Mouse (Mus musculus): ENCODE results near the gene Phkg2. TPM values are rescaled to one million over a fixed set of nuclear protein-coding genes. Genes with fewer than 3 reads are reported as not detected.
"Not testable (repeated sequence)": the region's sequence is repeated elsewhere in the genome, so short reads cannot be mapped to it uniquely, and the experiment has no call there.

Phkg2 gene
- total and polyA plus RNA-seq, 2 experiments from 2014 or later: 58.2 to 71.4 TPM

DNA sequence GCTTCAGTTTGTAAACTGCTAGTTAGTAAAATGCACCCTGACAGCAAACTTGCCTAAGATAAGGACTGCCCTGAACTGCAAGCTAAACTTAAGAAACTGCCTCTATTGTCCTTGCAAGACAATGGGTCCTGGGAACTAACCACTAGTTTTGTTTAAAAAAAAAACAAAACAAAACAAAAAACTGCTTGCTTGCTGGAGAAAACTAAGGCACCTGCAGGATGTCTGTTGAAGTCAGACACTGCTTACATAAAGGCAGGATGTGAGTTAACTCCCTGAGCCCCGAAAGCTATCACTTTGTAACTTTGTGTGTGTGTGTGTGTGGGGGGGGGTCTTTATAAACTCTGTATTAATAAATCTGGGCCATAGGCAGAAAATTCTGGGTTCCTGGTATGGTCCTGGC is 43.7 kb downstream of the Phkg2 start:
- TF ChIP-seq CTCF (IDR thresholded peaks at IDR 0.05; ENCODE audit: low read depth): no peak

DNA sequence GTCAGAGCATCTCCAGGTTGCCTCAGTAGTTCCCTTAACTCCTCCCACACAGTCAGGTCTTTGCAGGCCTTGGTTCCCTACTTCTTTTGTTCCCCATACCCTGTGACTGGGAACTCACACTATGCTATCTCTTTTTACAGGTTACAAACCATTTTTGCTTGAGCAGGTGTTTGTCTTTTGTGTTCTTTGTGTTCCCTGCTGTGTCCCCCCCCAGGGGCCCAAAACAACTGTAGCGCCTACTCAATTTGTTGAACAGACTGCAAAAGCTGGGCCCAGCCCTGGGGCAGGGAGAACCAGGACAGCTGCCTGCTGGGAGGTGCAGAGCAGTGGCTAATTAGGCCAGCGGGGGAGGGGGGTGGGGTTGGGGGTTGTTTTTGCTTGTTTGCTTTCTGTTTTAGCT is 44.8 kb downstream of the Phkg2 start:
- H3K27ac ChIP-seq: no peak overlapping the region
- WGBS: 40% methylated on average over 2 of the region's 2 CpGs

More for the DNA sequence above, 43.7 kb downstream of the Phkg2 start:
- H3K9ac ChIP-seq (replicated peaks; ENCODE audit: low read length): no peak overlapping the region; the same call in 1 of the 2 replicates
- no peak overlapping the region for H3K27ac ChIP-seq
- ATAC-seq (no peak), DNase-seq (ENCODE audit: low spot score) (no peak)
- H3K4me2 ChIP-seq (ENCODE audit: low read depth, low read length): no peak overlapping the region
- no peak overlapping the region for H3K4me3 ChIP-seq (ENCODE audit: low read length)
- WGBS: 81% methylated on average over 1 of the region's 1 CpGs
- no peaks in the 10 kb centered on the region for H3K9me3 ChIP-seq (ENCODE audit: low read length)
- peaks cover 5% of the 10 kb centered on the region; the same call in 1 of the 2 replicates for H3K36me3 ChIP-seq (ENCODE audit: insufficient read depth, low read length)
- peaks cover 12% of the 10 kb centered on the region for H3K4me1 ChIP-seq (ENCODE audit: insufficient read depth, low read length)
- H3K27me3 ChIP-seq (ENCODE audit: insufficient read depth, low read length): no peaks in the 10 kb centered on the region

DNA sequence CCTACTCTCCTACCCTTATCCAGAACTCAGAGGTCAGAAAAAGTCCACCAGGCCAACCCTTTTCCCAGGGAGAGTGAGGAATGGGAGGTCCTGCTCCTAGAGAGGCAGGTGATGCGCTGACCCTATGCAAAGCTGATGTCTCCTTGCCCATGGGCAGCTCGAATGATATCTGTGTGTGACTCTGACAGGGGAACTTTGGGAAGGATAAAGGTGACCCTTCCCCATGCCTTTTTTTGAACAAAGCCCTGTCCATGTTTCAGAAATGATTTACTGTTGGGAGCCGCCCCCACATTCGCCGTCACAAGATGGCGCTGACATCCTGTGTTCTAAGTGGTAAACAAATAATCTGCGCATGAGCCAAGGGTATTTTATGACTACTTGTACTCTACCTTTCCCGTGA is 45.3 kb downstream of the Phkg2 start:
- not testable (repeated sequence) for H3K9ac ChIP-seq (replicated peaks; ENCODE audit: low read length); H3K27me3 ChIP-seq (ENCODE audit: insufficient read depth, low read length); DNase-seq (ENCODE audit: low spot score); H3K4me2 ChIP-seq (ENCODE audit: low read depth, low read length); H3K9me3 ChIP-seq (ENCODE audit: low read length); ATAC-seq; H3K27ac ChIP-seq; H3K36me3 ChIP-seq (ENCODE audit: insufficient read depth, low read length); H3K4me3 ChIP-seq (ENCODE audit: low read length)
- H3K4me1 ChIP-seq (ENCODE audit: insufficient read depth, low read length): peaks cover 12% of the 10 kb centered on the region
- 87% methylated on average over 7 of the region's 8 CpGs for WGBS

More for the DNA sequence above, 44.8 kb downstream of the Phkg2 start:
- no peak for DNase-seq (ENCODE audit: low spot score)
- no peak for ATAC-seq
- Histone ChIP-seq H3K9me3 (ENCODE audit: low read length) (no peaks in the 10 kb centered on the region), H3K36me3 (ENCODE audit: insufficient read depth, low read length) (no peaks in the 10 kb centered on the region), H3K27me3 (ENCODE audit: insufficient read depth, low read length) (no peaks in the 10 kb centered on the region), H3K4me1 (ENCODE audit: insufficient read depth, low read length) (peaks cover 12% of the 10 kb centered on the region), H3K4me3 (ENCODE audit: low read length) (no peak overlapping the region), H3K9ac (replicated peaks; ENCODE audit: low read length) (no peak overlapping the region), H3K4me2 (ENCODE audit: low read depth, low read length) (no peak overlapping the region)
- TF ChIP-seq CTCF (IDR thresholded peaks at IDR 0.05; ENCODE audit: low read depth): no peak

DNA sequence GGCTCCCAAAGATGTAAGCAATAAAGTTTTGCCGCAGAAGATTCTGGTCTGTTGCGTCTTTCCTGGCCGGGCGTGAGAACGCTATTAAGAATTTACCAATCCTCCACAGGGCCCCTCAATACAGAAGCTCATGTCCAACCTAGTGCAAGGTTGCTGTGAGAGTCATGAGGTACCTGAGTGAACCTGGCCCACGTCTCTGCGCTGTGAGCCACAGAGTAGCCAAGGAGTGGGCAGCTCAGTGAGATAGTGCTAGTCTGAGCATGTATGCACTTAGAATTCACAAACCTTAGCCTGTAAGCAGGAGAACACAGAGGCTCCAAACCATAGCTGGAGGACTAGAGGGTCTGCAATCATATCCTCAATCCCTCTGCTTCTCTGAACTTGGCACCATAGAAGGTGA is 52.9 kb downstream of the Phkg2 start:
- H3K4me3 ChIP-seq (ENCODE audit: low read length): no peak overlapping the region
- H3K27ac ChIP-seq: no peak overlapping the region
- H3K4me2 ChIP-seq (ENCODE audit: low read depth, low read length): no peak overlapping the region
- TF ChIP-seq CTCF (IDR thresholded peaks at IDR 0.05; ENCODE audit: low read depth): no peak
- H3K4me1 ChIP-seq (ENCODE audit: insufficient read depth, low read length): no peaks in the 10 kb centered on the region
- H3K9me3 ChIP-seq (ENCODE audit: low read length): no peaks in the 10 kb centered on the region
- ATAC-seq: no peak
- no peaks in the 10 kb centered on the region for H3K27me3 ChIP-seq (ENCODE audit: insufficient read depth, low read length)
- no peak overlapping the region for H3K9ac ChIP-seq (replicated peaks; ENCODE audit: low read length)
- no peaks in the 10 kb centered on the region for H3K36me3 ChIP-seq (ENCODE audit: insufficient read depth, low read length)
- 95% methylated on average over 7 of the region's 7 CpGs for WGBS
- no peak for DNase-seq (ENCODE audit: low spot score)

DNA sequence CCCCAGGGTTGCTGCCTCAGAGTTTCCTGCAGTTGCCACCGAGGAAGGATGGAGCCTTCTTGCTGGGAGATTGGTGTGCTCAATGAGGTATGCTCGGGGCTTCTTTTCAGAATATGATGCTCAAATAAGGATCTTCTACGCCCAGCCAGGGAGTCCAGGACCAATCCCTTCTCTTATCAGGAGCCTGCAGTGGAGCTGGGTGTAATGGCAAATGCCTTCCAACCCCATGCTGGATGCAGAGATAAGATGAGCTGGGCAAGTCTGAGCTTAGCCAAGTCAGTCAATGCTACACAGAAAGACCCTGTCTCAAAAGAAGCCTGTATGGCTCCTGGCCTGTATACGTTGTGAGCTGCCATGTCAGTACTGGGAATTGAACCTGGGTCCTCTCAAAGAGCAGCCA is 53.3 kb downstream of the Phkg2 start:
- 88% methylated on average over 4 of the region's 4 CpGs for WGBS
- Histone ChIP-seq H3K4me1 (ENCODE audit: insufficient read depth, low read length) (no peaks in the 10 kb centered on the region), H3K4me3 (ENCODE audit: low read length) (no peak overlapping the region), H3K36me3 (ENCODE audit: insufficient read depth, low read length) (no peaks in the 10 kb centered on the region), H3K9me3 (ENCODE audit: low read length) (no peaks in the 10 kb centered on the region), H3K27me3 (ENCODE audit: insufficient read depth, low read length) (no peaks in the 10 kb centered on the region), H3K27ac (no peak overlapping the region), H3K9ac (replicated peaks; ENCODE audit: low read length) (no peak overlapping the region), H3K4me2 (ENCODE audit: low read depth, low read length) (no peak overlapping the region)
- DNase-seq (ENCODE audit: low spot score) (no peak), ATAC-seq (no peak)
- no peak for TF ChIP-seq CTCF (IDR thresholded peaks at IDR 0.05; ENCODE audit: low read depth)

DNA sequence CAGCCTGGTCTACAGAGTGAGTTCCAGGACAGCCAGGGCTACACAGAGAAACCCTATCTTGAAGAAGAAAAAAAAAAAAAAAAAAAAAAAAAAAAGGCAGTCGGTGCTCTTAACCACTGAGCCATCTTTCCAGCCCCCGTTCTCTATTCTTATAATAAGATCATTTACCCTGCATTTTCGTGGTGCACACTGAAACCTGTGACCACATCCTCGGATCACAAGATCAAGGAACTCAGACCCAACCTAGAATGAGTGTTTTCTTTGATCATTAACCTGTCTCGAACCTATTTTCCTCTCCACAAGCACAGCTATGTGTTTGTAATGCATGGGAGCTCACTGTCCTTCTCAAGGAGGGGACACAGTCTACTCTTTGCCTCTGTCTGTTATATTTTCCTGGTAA is 55.5 kb downstream of the Phkg2 start:
- Histone ChIP-seq H3K4me2 (ENCODE audit: low read depth, low read length) (no peak overlapping the region), H3K27ac (no peak overlapping the region), H3K9ac (replicated peaks; ENCODE audit: low read length) (no peak overlapping the region), H3K4me1 (ENCODE audit: insufficient read depth, low read length) (no peaks in the 10 kb centered on the region), H3K36me3 (ENCODE audit: insufficient read depth, low read length) (no peaks in the 10 kb centered on the region), H3K27me3 (ENCODE audit: insufficient read depth, low read length) (no peaks in the 10 kb centered on the region), H3K4me3 (ENCODE audit: low read length) (no peak overlapping the region), H3K9me3 (ENCODE audit: low read length) (no peaks in the 10 kb centered on the region)
- no peak for DNase-seq (ENCODE audit: low spot score)
- 84% methylated on average over 5 of the region's 5 CpGs for WGBS
- ATAC-seq: no peak
- TF ChIP-seq CTCF (IDR thresholded peaks at IDR 0.05; ENCODE audit: low read depth): no peak

DNA sequence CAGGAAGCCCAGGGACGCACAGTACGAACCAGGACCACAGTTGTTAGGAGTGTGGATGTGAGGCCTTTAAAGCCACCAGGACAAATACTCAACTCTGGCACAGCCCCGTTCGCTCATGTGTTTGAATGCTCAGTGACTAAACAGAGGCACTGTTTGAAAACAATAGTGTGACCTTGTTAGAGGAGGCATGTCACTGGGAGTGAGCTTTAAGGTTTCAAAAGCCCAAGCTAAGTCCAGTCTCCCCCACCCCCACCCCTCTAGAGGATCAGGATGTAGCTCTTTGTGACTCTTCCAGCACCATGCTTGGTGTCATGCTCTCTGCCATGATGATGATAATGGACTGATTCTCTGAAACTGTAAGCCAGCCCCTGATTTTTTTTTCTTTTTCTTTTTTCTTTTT is 58.3 kb downstream of the Phkg2 start:
- Histone ChIP-seq H3K36me3 (ENCODE audit: insufficient read depth, low read length) (no peaks in the 10 kb centered on the region), H3K4me1 (ENCODE audit: insufficient read depth, low read length) (no peaks in the 10 kb centered on the region), H3K4me2 (ENCODE audit: low read depth, low read length) (no peak overlapping the region), H3K9ac (replicated peaks; ENCODE audit: low read length) (no peak overlapping the region), H3K27ac (no peak overlapping the region), H3K27me3 (ENCODE audit: insufficient read depth, low read length) (no peaks in the 10 kb centered on the region), H3K4me3 (ENCODE audit: low read length) (no peak overlapping the region), H3K9me3 (ENCODE audit: low read length) (no peaks in the 10 kb centered on the region)
- DNase-seq (ENCODE audit: low spot score): no peak
- TF ChIP-seq CTCF (IDR thresholded peaks at IDR 0.05; ENCODE audit: low read depth): no peak
- no peak for ATAC-seq
- WGBS: 50% methylated on average over 4 of the region's 4 CpGs

Other genes with a start within 250 kb of the Phkg2 start
- 47.7 and 53.6 TPM in 2 replicates for gene Zfp768, start 227.8 kb upstream of the Phkg2 start, total RNA-seq (2014; rRNA removed)
- 13.4 and 15.7 TPM in 2 replicates for gene Zfp768, start 227.8 kb upstream of the Phkg2 start, polyA plus RNA-seq (2015; fragmentation: Nextera tagmentation; extraction: Ambion mirVana)
- 7.9 and 10.0 TPM in 2 replicates for gene Zfp747, start 197.3 kb upstream of the Phkg2 start, total RNA-seq (2014; rRNA removed)
- 4.0 and 4.5 TPM in 2 replicates for gene Zfp747, start 197.3 kb upstream of the Phkg2 start, polyA plus RNA-seq (2015; fragmentation: Nextera tagmentation; extraction: Ambion mirVana)
- 2.7 and 5.5 TPM in 2 replicates for gene 9130019O22Rik, start 186.2 kb upstream of the Phkg2 start, total RNA-seq (2014; rRNA removed)
- gene 9130019O22Rik, start 186.2 kb upstream of the Phkg2 start, polyA plus RNA-seq (2015; fragmentation: Nextera tagmentation; extraction: Ambion mirVana): 1.2 and 1.8 TPM in 2 replicates
- 13.8 and 15.5 TPM in 2 replicates for gene E430018J23Rik, start 179.7 kb upstream of the Phkg2 start, total RNA-seq (2014; rRNA removed)
- gene E430018J23Rik, start 179.7 kb upstream of the Phkg2 start, polyA plus RNA-seq (2015; fragmentation: Nextera tagmentation; extraction: Ambion mirVana): 1.8 and 2.2 TPM in 2 replicates
- 4.0 and 5.0 TPM in 2 replicates for gene Zfp764, start 166.5 kb upstream of the Phkg2 start, total RNA-seq (2014; rRNA removed)
- 2.7 and 3.0 TPM in 2 replicates for gene Zfp764, start 166.5 kb upstream of the Phkg2 start, polyA plus RNA-seq (2015; fragmentation: Nextera tagmentation; extraction: Ambion mirVana)
- gene Zfp688, start 151.3 kb upstream of the Phkg2 start, total RNA-seq (2014; rRNA removed): 15.0 and 22.1 TPM in 2 replicates
- 31.7 and 33.2 TPM in 2 replicates for gene Zfp688, start 151.3 kb upstream of the Phkg2 start, polyA plus RNA-seq (2015; fragmentation: Nextera tagmentation; extraction: Ambion mirVana)
- 8.6 and 9.4 TPM in 2 replicates for gene Zfp689, start 124.2 kb upstream of the Phkg2 start, total RNA-seq (2014; rRNA removed)
- gene Zfp689, start 124.2 kb upstream of the Phkg2 start, polyA plus RNA-seq (2015; fragmentation: Nextera tagmentation; extraction: Ambion mirVana): 7.7 and 7.9 TPM in 2 replicates
- 57.2 and 58.5 TPM in 2 replicates for gene Prr14, start 113.7 kb upstream of the Phkg2 start, total RNA-seq (2014; rRNA removed)
- gene Prr14, start 113.7 kb upstream of the Phkg2 start, polyA plus RNA-seq (2015; fragmentation: Nextera tagmentation; extraction: Ambion mirVana): 27.0 and 31.4 TPM in 2 replicates
- gene Fbrs, start 94.1 kb upstream of the Phkg2 start, total RNA-seq (2014; rRNA removed): 36.6 and 40.7 TPM in 2 replicates
- 10.4 and 12.1 TPM in 2 replicates for gene Fbrs, start 94.1 kb upstream of the Phkg2 start, polyA plus RNA-seq (2015; fragmentation: Nextera tagmentation; extraction: Ambion mirVana)
- gene Srcap, start 61.4 kb upstream of the Phkg2 start, total RNA-seq (2014; rRNA removed): 49.0 and 174 TPM in 2 replicates
- gene Srcap, start 61.4 kb upstream of the Phkg2 start, polyA plus RNA-seq (2015; fragmentation: Nextera tagmentation; extraction: Ambion mirVana): 29.4 and 29.7 TPM in 2 replicates
- gene Gm42715, start 53.8 kb upstream of the Phkg2 start, total RNA-seq (2014; rRNA removed): 18.9 and 27.6 TPM in 2 replicates
- 11.1 and 11.2 TPM in 2 replicates for gene Gm42715, start 53.8 kb upstream of the Phkg2 start, polyA plus RNA-seq (2015; fragmentation: Nextera tagmentation; extraction: Ambion mirVana)
- gene Tmem265, start 11.9 kb upstream of the Phkg2 start, total RNA-seq (2014; rRNA removed): 5.7 and 20.5 TPM in 2 replicates
- gene Tmem265, start 11.9 kb upstream of the Phkg2 start, polyA plus RNA-seq (2015; fragmentation: Nextera tagmentation; extraction: Ambion mirVana): 7.1 and 9.2 TPM in 2 replicates
- 9.0 and 10.9 TPM in 2 replicates for gene Ccdc189, start 15.3 kb downstream of the Phkg2 start, total RNA-seq (2014; rRNA removed)
- 9.2 and 11.2 TPM in 2 replicates for gene Ccdc189, start 15.3 kb downstream of the Phkg2 start, polyA plus RNA-seq (2015; fragmentation: Nextera tagmentation; extraction: Ambion mirVana)
- gene Rnf40, start 15.4 kb downstream of the Phkg2 start, total RNA-seq (2014; rRNA removed): 33.6 and 34.6 TPM in 2 replicates
- gene Rnf40, start 15.4 kb downstream of the Phkg2 start, polyA plus RNA-seq (2015; fragmentation: Nextera tagmentation; extraction: Ambion mirVana): 35.6 and 36.2 TPM in 2 replicates
- 36.2 and 40.0 TPM in 2 replicates for gene Zfp629, start 42.5 kb downstream of the Phkg2 start, total RNA-seq (2014; rRNA removed)
- 12.1 and 12.3 TPM in 2 replicates for gene Zfp629, start 42.5 kb downstream of the Phkg2 start, polyA plus RNA-seq (2015; fragmentation: Nextera tagmentation; extraction: Ambion mirVana)
- gene Bcl7c, start 135.6 kb downstream of the Phkg2 start, total RNA-seq (2014; rRNA removed): 86.8 and 105 TPM in 2 replicates
- 48.8 and 50.9 TPM in 2 replicates for gene Bcl7c, start 135.6 kb downstream of the Phkg2 start, polyA plus RNA-seq (2015; fragmentation: Nextera tagmentation; extraction: Ambion mirVana)
- 9.0 and 10.7 TPM in 2 replicates for gene Ctf1, start 139.4 kb downstream of the Phkg2 start, total RNA-seq (2014; rRNA removed)
- 3.8 and 4.0 TPM in 2 replicates for gene Ctf1, start 139.4 kb downstream of the Phkg2 start, polyA plus RNA-seq (2015; fragmentation: Nextera tagmentation; extraction: Ambion mirVana)
- not detected in 2 replicates for gene Ctf2, start 158.8 kb downstream of the Phkg2 start, total RNA-seq (2014; rRNA removed)
- 0.13 TPM in 1 of 2 replicates, not detected in the other for gene Ctf2, start 158.8 kb downstream of the Phkg2 start, polyA plus RNA-seq (2015; fragmentation: Nextera tagmentation; extraction: Ambion mirVana)
- gene Fbxl19, start 171.2 kb downstream of the Phkg2 start, total RNA-seq (2014; rRNA removed): 191 and 192 TPM in 2 replicates
- gene Fbxl19, start 171.2 kb downstream of the Phkg2 start, polyA plus RNA-seq (2015; fragmentation: Nextera tagmentation; extraction: Ambion mirVana): 6.8 and 7.0 TPM in 2 replicates
- gene Orai3, start 196.5 kb downstream of the Phkg2 start, total RNA-seq (2014; rRNA removed): 20.0 and 35.8 TPM in 2 replicates
- 10.8 and 11.3 TPM in 2 replicates for gene Orai3, start 196.5 kb downstream of the Phkg2 start, polyA plus RNA-seq (2015; fragmentation: Nextera tagmentation; extraction: Ambion mirVana)
- gene Setd1a, start 203.3 kb downstream of the Phkg2 start, total RNA-seq (2014; rRNA removed): 17.8 and 18.2 TPM in 2 replicates
- 10.5 and 16.0 TPM in 2 replicates for gene Setd1a, start 203.3 kb downstream of the Phkg2 start, polyA plus RNA-seq (2015; fragmentation: Nextera tagmentation; extraction: Ambion mirVana)
- 0.05 and 2.9 TPM in 2 replicates for gene Gm49388, start 212.3 kb downstream of the Phkg2 start, total RNA-seq (2014; rRNA removed)
- gene Gm49388, start 212.3 kb downstream of the Phkg2 start, polyA plus RNA-seq (2015; fragmentation: Nextera tagmentation; extraction: Ambion mirVana): not detected in 2 replicates
- 11.0 and 12.1 TPM in 2 replicates for gene Hsd3b7, start 227.3 kb downstream of the Phkg2 start, total RNA-seq (2014; rRNA removed)
- gene Hsd3b7, start 227.3 kb downstream of the Phkg2 start, polyA plus RNA-seq (2015; fragmentation: Nextera tagmentation; extraction: Ambion mirVana): 10.3 and 11.3 TPM in 2 replicates

All from hindbrain, postnatal 0 days (tissue).